Mouse (Mus musculus) intestine, embryonic 15.5 days (tissue): Measurements from ENCODE around the gene Tmem205. TPM values are rescaled to one million over a fixed set of nuclear protein-coding genes. Genes with fewer than 3 reads are reported as not detected.

Experiments used
- ATAC-seq: fragments of 200-750 bp; cut with Nextera tagmentation; 2 replicates; pipeline ENCODE4 v1.8.0; 2017; ENCODE audit warnings: moderate TSS enrichment, moderate library complexity
- H3K27ac ChIP-seq: fragments of 300-500 bp; sonication (generic); 2 replicates; pipeline ENCODE4 v1.5.1; 2015; ENCODE audit warnings: mild to moderate bottlenecking, inconsistent platforms
- H3K27me3 ChIP-seq: fragments of 300-500 bp; sonication (generic); replicated peaks from 2 replicates; pipeline ENCODE4 v1.6.1; 2015; ENCODE audit warnings: inconsistent platforms
- H3K36me3 ChIP-seq: fragments of 300-500 bp; sonication (generic); 2 replicates; pipeline ENCODE4 v1.6.1; 2015; ENCODE audit warnings: inconsistent platforms
- H3K4me1 ChIP-seq: fragments of 300-500 bp; sonication (generic); replicated peaks from 2 replicates; pipeline ENCODE4 v1.6.1; 2015; ENCODE audit warnings: inconsistent platforms
- H3K4me2 ChIP-seq: fragments of 300-500 bp; sonication (generic); replicated peaks from 2 replicates; pipeline ENCODE4 v1.6.1; 2015; ENCODE audit warnings: mild to moderate bottlenecking, inconsistent platforms
- H3K4me3 ChIP-seq: fragments of 300-500 bp; sonication (generic); replicated peaks from 2 replicates; pipeline ENCODE4 v1.5.1; 2015; ENCODE audit warnings: inconsistent platforms
- H3K9ac ChIP-seq: fragments of 300-500 bp; sonication (generic); 2 replicates; pipeline ENCODE4 v1.6.1; 2015; ENCODE audit warnings: inconsistent platforms
- H3K9me3 ChIP-seq: fragments of 300-500 bp; sonication (generic); 2 replicates; pipeline ENCODE4 v1.6.1; 2016; ENCODE audit warnings: inconsistent platforms
- WGBS: fragments of 180-500 bp; shearing (Covaris S2); methylation state at CpG from one replicate; pipeline ENCODE4 v1.1.7; 2015; 5-methylcytosine and 5-hydroxymethylcytosine counted together
- polyA plus RNA-seq: library from polyadenylated mRNA; unstranded; fragments of >200 nt; fragmentation: Nextera tagmentation; extraction: Ambion mirVana; gene quantifications from 2 replicates; pipeline ENCODE4 v1.2.1, GENCODE M21; 2015

Tmem205 gene
- polyA plus RNA-seq, 1 experiment from 2014 or later: 71.7 TPM

DNA sequence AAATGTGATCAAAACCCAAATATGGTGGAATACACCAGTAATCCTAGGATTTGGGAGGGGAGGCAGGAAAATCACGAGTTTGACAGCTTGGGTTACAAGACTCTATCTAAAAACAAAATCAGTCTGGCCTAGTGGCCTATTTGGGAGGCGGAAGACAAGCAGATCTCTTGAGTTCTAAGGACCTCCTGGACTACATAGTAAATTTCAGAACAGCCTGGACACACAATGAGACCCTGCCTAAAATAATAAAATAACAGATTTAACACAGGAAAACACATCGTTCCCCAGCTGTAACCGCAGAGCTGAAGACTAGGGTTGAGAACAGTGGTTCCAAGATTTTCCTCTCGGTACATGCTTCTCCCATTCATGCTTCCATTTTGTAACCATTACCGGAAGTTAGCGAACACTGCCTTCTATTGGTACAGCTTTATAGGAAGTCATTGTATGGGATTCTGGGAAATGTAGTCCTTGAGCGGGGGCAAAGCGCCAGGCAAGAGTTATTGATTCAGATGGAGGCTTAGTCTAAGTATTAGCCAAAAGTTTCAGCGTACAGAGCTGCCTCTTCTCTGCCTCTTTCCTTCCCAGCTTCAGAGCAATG is 26.0 kb downstream of the Tmem205 start:
- WGBS: 12% methylated on average over 10 of the region's 10 CpGs
- no peak overlapping the region for H3K27ac ChIP-seq

DNA sequence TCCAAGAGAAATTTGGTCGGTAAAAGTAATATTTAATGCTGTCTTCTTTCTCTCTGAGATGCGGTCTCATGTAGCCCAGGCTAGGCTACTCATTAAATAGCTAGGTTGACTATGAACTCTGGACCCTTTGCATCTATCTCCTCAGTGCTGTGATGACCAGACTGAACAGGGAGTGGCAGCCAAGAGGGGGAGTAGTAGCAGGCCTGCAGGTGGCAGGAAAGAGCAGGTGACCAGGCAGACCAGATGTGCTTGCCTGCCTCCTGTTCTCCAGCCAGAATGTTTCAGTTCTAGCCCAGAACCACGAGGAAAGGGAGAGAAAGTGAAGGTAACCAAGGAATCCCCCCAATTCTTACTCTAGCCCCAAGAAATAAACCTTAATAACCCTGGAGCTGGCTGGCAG is 38.1 kb downstream of the Tmem205 start:
- Histone ChIP-seq H3K4me3 (no peak overlapping the region), H3K9ac (no peak overlapping the region), H3K4me1 (no peaks in the 10 kb centered on the region), H3K27ac (no peak overlapping the region), H3K36me3 (no peaks in the 10 kb centered on the region), H3K9me3 (no peaks in the 10 kb centered on the region), H3K4me2 (no peak overlapping the region), H3K27me3 (0 out of 2 replicates have a peak, but pooled peaks cover 4% of the 10 kb centered on the region)
- no peak for ATAC-seq
- WGBS: 62% methylated on average over 3 of the region's 3 CpGs

More for the DNA sequence above, 26.0 kb downstream of the Tmem205 start:
- ATAC-seq: peak; percentile 94
- no peak overlapping the region for H3K9ac ChIP-seq
- no peaks in the 10 kb centered on the region for H3K9me3 ChIP-seq
- H3K36me3 ChIP-seq: no peaks in the 10 kb centered on the region
- no peaks in the 10 kb centered on the region for H3K4me1 ChIP-seq
- H3K27me3 ChIP-seq: no peaks in the 10 kb centered on the region
- H3K4me3 ChIP-seq: peak overlapping the region; percentile 39
- H3K4me2 ChIP-seq: peak overlapping the region; percentile 64

DNA sequence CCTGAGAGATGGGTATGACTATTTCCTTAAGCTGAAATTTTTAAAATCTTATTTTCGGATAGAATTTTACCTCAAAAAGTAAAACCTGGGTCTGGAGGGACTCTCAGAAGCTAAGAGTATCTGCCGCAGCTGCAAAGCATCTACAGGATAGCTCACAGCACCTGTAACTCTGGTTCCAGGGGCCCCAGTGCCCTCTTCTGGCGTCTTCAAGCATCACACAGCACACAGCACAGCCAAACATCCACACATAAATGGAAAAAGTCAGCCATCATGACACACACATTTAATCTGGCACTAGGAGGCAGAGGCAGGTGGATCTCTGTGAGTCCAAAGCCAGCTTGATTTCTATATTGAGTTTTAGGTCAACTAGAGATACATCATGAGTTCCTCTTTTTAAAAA is 50.8 kb downstream of the Tmem205 start:
- WGBS: 60% methylated on average over 3 of the region's 3 CpGs
- no peak overlapping the region for H3K27ac ChIP-seq
- H3K4me1 ChIP-seq: no peaks in the 10 kb centered on the region
- no peak for ATAC-seq
- no peaks in the 10 kb centered on the region for H3K27me3 ChIP-seq
- no peaks in the 10 kb centered on the region for H3K36me3 ChIP-seq
- H3K9ac ChIP-seq: no peak overlapping the region
- no peak overlapping the region for H3K4me3 ChIP-seq
- no peaks in the 10 kb centered on the region for H3K9me3 ChIP-seq
- no peak overlapping the region for H3K4me2 ChIP-seq

- WGBS: 46% methylated on average over 4 of the region's 4 CpGs
These were observed 55.2 kb downstream of the Tmem205 start for GRCm38 (mm10) chr9:21872204-21872603.

More at GRCm38 (mm10) chr9:21872204-21872603, 55.2 kb downstream of the Tmem205 start:
- H3K27me3 ChIP-seq: no peaks in the 10 kb centered on the region
- no peak overlapping the region for H3K4me2 ChIP-seq
- no peak overlapping the region for H3K9ac ChIP-seq
- H3K4me3 ChIP-seq: no peak overlapping the region
- no peaks in the 10 kb centered on the region for H3K36me3 ChIP-seq
- H3K9me3 ChIP-seq: no peaks in the 10 kb centered on the region
- no peaks in the 10 kb centered on the region for H3K4me1 ChIP-seq
- H3K27ac ChIP-seq: no peak overlapping the region
- ATAC-seq: no peak

Other genes starting within 250 kb of the Tmem205 start
- gene Ldlr, start 204.1 kb downstream of the Tmem205 start, polyA plus RNA-seq: 76.7 and 81.2 TPM in 2 replicates
- gene Spc24, start 167.3 kb downstream of the Tmem205 start, polyA plus RNA-seq: 94.2 and 107 TPM in 2 replicates
- gene Kank2, start 128.8 kb downstream of the Tmem205 start, polyA plus RNA-seq: 16.3 and 16.7 TPM in 2 replicates
- 8.2 and 12.0 TPM in 2 replicates for gene Angptl8, start 92.0 kb downstream of the Tmem205 start, polyA plus RNA-seq
- 26.9 and 30.7 TPM in 2 replicates for gene Dock6, start 74.9 kb downstream of the Tmem205 start, polyA plus RNA-seq
- gene Rab3d, start 9.4 kb downstream of the Tmem205 start, polyA plus RNA-seq: 34.6 and 41.9 TPM in 2 replicates
- gene Ccdc159, start 85 bp downstream of the Tmem205 start, polyA plus RNA-seq: 3.1 and 4.2 TPM in 2 replicates
- gene Plppr2, start 9.5 kb upstream of the Tmem205 start, polyA plus RNA-seq: 6.9 and 7.0 TPM in 2 replicates
- 5.2 and 5.7 TPM in 2 replicates for gene Swsap1, start 28.2 kb upstream of the Tmem205 start, polyA plus RNA-seq
- 4.0 and 4.3 TPM in 2 replicates for gene Epor, start 36.0 kb upstream of the Tmem205 start, polyA plus RNA-seq
- gene Rgl3, start 61.9 kb upstream of the Tmem205 start, polyA plus RNA-seq: 1.6 and 1.7 TPM in 2 replicates
- 0.25 and 0.50 TPM in 2 replicates for gene Ccdc151, start 75.1 kb upstream of the Tmem205 start, polyA plus RNA-seq
- 105 and 122 TPM in 2 replicates for gene Prkcsh, start 75.2 kb upstream of the Tmem205 start, polyA plus RNA-seq
- gene Elavl3, start 124.5 kb upstream of the Tmem205 start, polyA plus RNA-seq: 2.8 and 2.9 TPM in 2 replicates
- not detected in 2 replicates for gene Gm49318, start 143.7 kb upstream of the Tmem205 start, polyA plus RNA-seq
- 9.7 and 10.6 TPM in 2 replicates for gene Zfp653, start 143.8 kb upstream of the Tmem205 start, polyA plus RNA-seq
- 44.4 and 50.0 TPM in 2 replicates for gene Ecsit, start 157.9 kb upstream of the Tmem205 start, polyA plus RNA-seq
- gene Cnn1, start 171.7 kb upstream of the Tmem205 start, polyA plus RNA-seq: 281 and 303 TPM in 2 replicates
- 143 and 157 TPM in 2 replicates for gene Elof1, start 189.6 kb upstream of the Tmem205 start, polyA plus RNA-seq
- gene Acp5, start 208.2 kb upstream of the Tmem205 start, polyA plus RNA-seq: 39.0 and 49.8 TPM in 2 replicates
- 88.6 and 90.0 TPM in 2 replicates for gene Pigyl, start 229.3 kb upstream of the Tmem205 start, polyA plus RNA-seq